Mouse (Mus musculus) ovary, adult 2 months (tissue): ENCODE results near the gene Slc16a1. TPM values are rescaled to one million over a fixed set of nuclear protein-coding genes. Genes with fewer than 3 reads are reported as not detected.

Experiments used
- polyA plus RNA-seq: library from polyadenylated mRNA; depleted of rRNA; stranded (reverse); fragments of >200 nt; gene quantifications from 2 replicates; pipeline ENCODE4 v1.2.3, GENCODE M21; 2012; rRNA removed

Slc16a1 gene
- 20.3 and 30.8 TPM in 2 replicates for polyA plus RNA-seq

GRCm38 (mm10) chr3:104638403-104638779, at the start of gene Slc16a1:
Gene Slc16a1 (plus strand): TSS chr3:104638668.

Other genes starting within 250 kb of the Slc16a1 start
- 8.3 and 10.4 TPM in 2 replicates for gene Lrig2, start 126.8 kb upstream of the Slc16a1 start, polyA plus RNA-seq
- gene Ppm1j, start 142.4 kb downstream of the Slc16a1 start, polyA plus RNA-seq = 6.4 and 7.1 TPM in 2 replicates
- gene Fam19a3, start 143.2 kb downstream of the Slc16a1 start, polyA plus RNA-seq = 0.19 and 0.22 TPM in 2 replicates
- 119 and 139 TPM in 2 replicates for gene Rhoc, start 149.7 kb downstream of the Slc16a1 start, polyA plus RNA-seq
- gene Mov10, start 179.9 kb downstream of the Slc16a1 start, polyA plus RNA-seq = 29.3 and 37.5 TPM in 2 replicates
- 4.7 and 5.4 TPM in 2 replicates for gene St7l, start 225.3 kb downstream of the Slc16a1 start, polyA plus RNA-seq
- gene Capza1, start 225.8 kb downstream of the Slc16a1 start, polyA plus RNA-seq = 11.1 and 14.4 TPM in 2 replicates